Mouse (Mus musculus) regulatory T cell (primary cell): ENCODE results near the gene Rhbdd1.

Experiments
- in situ Hi-C: fragments of 300-600 bp; cut with MboI, MseI; formaldehyde crosslinking; loops from one replicate; pipeline ENCODE4 v1.15.1; 2025; ENCODE audit warnings: high pct_unique_total_duplicates

Gene Rhbdd1

GRCm38 (mm10) chr1:82476746-82477145 lies 160.5 kb downstream of the Rhbdd1 start:
- in situ Hi-C loops: no loop called here

- in situ Hi-C loops: no loop called here
Observed at GRCm38 (mm10) chr1:82479696-82480487, 163.6 kb downstream of the Rhbdd1 start.

GRCm38 (mm10) chr1:82482371-82482770 lies 166.1 kb downstream of the Rhbdd1 start:
- in situ Hi-C loops: no loop called here

GRCm38 (mm10) chr1:82486371-82486770 lies 170.1 kb downstream of the Rhbdd1 start:
- in situ Hi-C loops: no loop called here

GRCm38 (mm10) chr1:82491954-82492353 lies 175.7 kb downstream of the Rhbdd1 start:
- in situ Hi-C loops: no loop called here
